Mouse (Mus musculus): ENCODE results near the gene Hmgb1.

Hmgb1 gene

DNA sequence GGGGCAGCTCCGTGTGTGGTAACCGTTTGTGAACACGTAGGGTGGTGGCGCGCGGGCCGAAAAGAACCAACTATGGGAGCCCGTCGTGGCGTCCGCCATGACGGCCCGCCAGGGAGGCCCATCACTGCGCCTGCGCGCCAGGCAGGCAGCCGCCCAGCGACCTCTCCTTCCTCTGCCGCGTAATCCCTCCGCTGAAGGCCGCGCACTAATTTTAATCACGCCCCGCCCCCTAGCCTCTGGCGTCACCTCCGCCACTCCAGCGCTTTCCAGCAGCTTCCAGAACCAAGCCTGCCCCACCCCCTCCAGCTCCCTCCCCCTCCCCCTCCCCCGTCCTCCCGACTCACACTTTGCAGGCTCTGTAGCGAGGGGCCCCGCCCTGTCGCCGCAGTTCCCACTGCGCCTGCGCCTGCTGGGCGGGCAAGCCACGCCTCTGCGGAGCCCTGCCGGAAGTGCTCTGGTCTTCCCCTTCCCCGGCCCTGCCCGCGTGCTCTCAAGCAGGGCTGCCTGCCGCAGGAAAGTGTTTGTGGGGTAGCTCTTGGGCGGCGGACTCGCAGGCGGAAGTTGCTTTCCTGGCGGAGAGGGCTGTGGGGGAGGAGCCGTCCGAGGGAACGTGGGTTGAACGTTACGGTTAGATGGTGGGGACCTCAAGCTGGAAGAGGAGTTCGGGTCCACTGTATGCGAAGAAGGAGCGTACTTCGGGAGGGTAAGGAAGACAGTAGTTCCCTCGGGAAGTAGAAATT, at the start of gene Hmgb1, which contains the start of gene Uspl1:
Gene Hmgb1 (minus strand): TSS at position 386 of the 740 bp plus-strand sequence.
Gene Uspl1 (plus strand): TSS at position 247 of the 740 bp plus-strand sequence.
- DNase-seq: peak; percentile 99

DNA sequence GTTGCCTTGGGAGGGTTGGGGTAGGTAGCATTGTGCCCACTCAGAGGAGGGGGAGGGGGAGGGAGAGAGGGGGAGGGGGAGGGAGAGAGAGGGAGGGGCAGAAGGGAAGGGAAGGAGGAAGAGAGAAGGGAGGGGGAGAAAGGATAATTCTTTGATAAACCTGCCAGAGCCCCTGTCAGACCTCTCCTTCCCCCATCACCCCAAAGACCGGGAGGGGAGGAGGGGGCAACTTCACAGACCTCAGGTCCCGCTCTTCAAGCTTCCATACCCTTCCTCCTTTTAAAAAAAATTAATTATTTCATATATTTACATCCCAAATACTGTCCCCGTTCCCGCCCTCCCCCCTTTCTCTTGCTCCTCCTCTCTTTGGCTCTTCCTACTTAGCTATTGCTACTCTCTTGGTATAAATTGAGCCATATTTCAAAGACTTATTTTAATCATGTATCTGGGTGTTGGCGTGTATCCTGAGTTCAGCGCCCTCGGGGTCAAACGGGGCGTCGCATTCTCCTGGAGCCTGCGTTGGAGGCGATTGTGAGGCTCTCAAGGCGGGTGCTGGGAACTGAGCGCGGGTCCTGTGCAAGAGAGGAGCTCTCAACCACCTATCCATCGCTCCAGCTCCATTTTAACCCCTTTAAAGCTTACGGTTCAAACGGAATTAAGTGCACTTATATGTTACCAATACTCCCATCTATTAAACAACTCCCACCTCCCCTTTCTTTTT, 45.5 kb upstream of the Hmgb1 start:
- DNase-seq: peak; percentile 16

DNA sequence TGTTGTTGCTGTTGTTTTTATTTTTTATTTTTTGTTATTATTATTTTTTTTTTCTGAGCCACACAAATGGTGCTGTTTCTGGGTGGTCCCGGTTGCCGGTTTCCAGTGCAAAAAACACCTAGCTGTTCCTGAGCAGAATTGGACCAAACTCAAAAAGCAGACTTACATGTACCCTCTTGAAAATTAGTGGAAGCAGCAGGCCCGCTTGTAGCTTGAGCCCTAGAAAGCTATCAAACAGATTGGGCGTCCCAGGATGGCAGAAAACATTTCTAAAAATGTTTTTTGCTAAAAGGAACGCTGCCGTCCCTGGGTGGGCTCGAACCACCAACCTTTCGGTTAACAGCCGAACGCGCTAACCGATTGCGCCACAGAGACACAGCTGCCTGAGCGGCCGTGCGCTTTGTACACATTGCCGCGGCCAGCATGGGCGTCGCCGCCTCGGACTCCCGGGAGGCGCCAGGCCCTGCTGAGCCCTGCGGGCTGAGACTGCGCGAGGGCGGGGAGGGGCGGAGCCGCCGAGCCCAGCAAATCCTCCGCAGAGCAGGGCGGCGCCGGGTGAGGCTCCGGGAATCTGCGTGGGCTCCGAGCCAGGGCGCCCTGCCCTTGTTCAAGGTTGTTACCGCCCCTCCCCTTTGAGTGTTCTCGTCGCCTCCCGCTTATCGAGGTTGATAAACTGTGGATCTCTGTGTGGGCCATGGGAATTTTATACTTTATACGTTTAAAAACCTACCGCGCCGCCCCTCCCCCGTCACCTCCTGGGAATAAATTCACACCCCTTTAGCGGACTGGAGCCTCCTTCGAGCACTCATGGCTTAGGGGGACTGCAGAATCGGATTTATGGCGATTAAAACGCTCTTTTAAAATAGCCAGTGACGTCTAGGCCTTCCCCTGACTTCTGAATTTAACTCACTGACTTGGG, 44.7 kb upstream of the Hmgb1 start:
- DNase-seq: peak; percentile 99

DNA sequence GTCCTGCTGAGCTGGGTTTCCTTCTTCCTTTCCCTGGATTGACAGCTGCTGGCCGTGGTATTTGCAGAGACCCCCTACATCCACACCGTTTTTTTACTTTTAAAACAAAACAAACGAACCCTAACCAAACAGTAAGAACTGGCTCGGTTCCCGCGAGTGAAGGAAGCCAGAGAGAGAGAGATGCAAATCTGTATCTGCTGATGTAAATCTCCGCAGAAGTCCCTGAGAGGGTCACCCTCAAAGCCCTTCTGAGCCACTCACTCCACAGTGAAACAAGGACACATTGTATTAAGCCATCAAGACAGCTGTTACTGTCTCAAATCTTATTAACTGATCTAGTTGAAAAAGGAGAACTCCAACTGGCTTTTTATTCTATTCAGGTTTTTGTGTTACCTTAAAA, 40.4 kb upstream of the Hmgb1 start:
- DNase-seq: no peak

DNA sequence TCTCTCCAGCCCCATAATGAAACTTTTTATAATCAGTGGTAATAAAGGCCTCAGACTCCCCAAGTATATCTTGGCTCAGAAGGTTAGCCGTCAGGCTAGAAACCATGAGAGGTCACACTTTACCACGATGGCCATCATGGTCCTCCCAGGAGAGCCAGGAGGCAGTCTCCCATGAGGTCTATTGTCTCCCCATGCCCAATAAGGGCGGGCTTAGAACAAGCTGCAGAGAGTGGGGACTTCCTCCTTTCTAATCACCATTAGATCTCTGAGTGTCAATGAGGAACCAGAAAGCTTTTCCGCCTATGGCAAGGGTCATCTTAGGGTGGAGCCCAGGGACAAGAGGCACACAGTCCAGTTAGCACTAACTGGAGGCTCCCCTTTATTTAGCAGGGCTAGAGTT, 37.1 kb upstream of the Hmgb1 start:
- no peak for DNase-seq

DNA sequence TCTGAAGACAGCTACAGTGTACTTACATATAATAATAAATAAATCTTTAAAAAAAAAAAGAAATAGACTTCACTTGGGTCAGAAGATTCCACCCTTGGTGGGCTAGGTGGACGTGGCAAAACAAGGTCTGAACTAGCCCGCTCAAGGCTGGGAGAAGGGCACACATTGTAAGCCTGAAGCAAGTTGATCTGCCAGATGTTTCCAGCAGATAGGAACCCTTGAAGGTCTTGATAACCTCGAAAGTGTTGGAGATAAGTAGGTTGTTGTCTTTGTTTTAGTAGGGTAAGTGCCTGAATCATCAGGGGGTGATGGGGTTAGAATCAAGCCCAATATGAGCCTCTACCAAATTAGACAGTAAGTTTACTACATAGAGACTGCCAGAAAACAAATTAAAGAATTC, 35.2 kb upstream of the Hmgb1 start:
- DNase-seq: no peak

DNA sequence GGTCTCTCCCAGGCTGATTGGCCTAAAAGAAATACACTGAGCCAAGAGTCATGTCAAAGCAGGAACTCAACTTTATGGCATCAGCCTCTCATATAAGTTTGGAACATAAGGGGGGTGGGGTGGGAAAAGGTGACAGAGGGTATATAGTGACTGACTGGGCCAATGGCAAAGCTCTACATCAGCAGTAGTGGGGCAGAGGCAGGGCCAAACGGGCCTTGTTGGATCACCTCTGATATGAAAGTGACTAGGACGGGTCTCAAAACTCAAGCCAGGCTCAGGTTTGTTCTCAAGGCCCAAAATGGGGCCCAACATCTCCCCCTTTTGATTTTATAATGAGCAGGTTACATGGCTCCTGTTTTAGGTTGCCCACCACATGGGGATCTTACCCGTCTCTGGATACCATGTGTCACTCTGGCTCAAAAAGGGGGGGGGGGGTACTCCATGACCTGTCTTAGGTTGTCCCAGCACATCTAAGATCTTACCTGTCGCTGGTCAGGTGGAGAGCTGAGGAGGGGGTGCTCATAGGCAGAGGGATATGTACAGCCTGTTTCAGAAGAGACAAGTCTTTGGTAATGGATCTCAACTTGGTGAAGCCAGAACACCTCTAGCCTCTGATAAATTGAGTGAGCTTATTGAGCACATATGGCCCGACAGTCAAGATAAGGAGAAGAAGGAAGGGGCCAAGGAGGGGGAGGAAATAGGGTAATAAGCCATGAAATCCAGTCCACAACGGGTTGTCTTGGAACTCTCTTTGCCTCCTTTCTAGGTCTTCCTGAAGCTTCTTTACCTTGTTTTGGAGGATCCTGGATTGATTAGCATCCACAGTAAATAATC, 33.5 kb upstream of the Hmgb1 start:
- DNase-seq: no peak

DNA sequence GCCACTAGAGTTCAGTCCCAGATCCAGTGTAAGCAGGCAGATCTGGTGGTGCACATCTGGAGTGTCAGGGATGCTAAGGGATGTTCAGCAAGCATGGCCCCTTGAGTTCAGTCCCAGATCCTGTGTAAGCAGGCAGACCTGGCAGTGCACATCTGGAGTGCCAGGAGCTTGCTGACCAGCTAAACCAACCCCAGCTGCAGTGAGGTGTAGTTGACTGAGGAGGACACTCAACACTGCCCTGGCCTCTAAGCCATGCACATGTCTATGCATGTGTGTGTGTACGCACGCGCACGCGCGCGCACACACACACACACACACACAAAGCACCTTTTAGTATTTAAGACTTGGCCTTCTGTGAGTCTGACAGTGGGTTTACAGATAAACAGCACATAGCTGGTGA, 31.3 kb upstream of the Hmgb1 start:
- no peak for DNase-seq

DNA sequence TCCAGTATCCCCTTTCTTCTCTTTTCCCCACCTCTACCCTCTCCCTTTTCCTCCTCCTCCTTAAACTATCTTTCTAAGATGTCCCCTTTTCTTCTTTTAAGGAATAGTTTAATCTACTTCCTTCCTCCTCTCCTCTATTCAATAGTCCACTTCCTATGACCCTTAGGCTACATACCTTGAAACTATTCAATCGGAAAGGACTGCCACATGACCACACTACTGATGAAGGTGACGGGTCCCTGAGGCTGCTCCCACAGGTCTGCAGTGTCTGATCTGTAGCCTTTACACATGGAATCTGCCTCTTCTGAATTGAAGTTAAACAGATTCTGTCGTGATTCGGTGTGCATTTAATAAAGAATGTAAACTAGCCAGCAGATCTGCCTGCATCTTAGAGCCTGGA, 28.5 kb upstream of the Hmgb1 start:
- DNase-seq: no peak

DNA sequence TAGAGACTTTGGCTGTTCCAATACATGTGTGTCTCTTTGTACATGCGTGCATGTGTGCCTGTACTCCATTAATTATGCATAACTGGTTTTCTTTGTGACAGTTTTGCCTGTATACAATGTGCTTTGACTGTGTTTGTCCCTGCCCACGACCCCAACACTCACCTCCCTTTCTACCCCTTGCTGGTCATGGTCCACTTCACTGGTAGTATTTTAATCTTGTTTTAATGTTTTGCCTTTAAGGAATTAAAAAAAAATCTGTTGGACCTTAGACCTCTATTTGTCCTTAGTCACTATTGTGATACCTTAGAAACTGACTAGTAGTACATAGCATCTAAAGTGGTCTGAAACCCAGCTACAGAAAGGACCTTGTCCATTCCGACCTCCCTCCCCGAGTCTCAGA, 26.8 kb upstream of the Hmgb1 start:
- no peak for DNase-seq

DNA sequence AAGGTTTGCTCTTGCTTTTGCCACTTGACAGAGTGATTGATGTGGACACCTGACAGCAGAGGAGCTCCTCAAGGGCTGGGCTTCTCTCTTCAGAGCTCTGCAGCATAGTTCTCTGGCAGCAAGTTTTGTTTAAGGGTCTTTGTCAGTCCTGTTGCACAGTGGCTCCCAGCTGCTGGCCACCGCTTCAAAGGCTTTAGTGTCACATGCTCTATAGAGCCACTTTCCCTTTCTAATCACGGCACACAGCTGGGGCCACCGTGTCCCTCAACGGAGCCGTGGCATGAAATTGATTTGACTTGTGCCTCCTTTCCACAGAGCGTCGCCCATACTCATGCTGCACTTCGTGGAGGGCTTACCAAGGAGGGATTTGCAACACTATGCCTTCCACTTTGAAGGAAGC, 25.0 kb upstream of the Hmgb1 start:
- DNase-seq: peak; percentile 37

DNA sequence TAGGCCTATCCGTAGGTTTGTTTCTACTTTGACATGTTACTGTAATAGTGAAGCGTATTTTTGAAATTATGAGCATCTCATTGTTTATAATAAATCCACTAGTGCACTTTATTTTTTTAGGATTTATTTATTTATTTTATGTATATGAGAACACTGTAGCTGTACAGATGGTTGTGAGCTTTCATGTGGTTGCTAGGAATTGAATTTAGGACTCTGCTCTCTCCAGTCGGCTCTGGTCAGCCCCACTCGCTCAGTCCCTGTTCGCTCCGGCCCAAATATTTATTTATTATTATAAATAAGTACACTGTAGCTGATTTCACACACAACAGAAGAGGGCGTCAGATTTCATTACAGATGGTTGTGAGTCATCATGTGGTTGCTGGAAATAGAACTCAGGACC, 24.5 kb upstream of the Hmgb1 start:
- no peak for DNase-seq

DNA sequence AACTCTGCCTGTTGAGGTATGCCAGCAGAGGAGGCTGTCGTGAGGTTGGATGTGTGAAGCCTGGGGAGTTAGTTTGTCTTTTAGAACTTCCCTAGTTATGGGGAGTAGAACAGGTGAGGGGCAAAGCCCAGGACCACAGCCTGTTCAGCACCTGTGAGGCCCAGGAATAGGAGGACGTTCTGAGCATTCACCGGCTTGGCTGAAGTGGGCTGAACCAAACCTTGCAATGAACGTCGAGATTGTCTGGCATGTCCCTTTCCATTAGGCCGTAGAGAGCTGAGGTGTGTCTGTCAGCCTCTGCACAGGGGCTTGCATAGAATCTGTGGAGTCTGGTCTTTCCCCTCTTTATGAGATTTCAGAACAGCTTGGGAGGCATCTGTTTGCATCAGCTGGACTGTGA, 23.4 kb upstream of the Hmgb1 start:
- no peak for DNase-seq

DNA sequence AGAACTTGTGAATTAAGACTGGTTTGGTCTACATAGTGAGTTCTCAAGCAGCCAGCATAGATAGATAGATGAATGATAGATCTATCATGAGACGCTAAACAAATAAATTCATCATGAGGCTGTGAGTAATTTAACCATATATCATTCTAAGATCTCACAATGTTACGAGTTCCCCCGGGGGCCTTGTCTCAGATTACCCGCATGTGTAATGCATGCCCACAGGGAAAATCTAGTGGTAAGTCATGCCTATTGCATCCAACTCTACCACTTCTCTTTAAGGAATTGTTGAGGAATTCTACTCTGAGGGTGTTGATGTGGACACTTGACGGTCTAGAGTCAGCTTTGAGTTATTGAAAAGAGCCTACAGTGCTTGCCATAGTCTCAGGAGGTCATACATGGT, 22.0 kb upstream of the Hmgb1 start:
- no peak for DNase-seq

DNA sequence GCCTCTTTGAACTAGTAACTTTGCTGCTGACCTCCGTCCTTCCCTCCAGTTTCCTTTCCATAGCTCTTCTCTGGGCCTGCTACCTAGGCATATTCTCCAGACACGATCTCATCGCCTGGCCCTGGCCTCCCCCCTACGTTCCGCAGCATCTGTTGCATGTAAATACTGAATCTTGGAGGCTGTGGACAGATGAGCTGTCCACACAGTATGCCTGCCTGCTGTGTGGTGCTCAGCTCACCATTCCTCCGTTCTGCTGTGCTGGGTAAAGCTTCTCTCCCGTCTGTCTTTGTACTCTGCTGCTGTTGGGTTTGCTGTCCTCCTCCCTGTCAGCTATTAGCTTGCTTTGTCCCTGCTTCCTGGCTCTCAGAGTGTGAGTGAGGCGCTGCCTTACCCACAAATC, 21.0 kb upstream of the Hmgb1 start:
- DNase-seq: no peak

DNA sequence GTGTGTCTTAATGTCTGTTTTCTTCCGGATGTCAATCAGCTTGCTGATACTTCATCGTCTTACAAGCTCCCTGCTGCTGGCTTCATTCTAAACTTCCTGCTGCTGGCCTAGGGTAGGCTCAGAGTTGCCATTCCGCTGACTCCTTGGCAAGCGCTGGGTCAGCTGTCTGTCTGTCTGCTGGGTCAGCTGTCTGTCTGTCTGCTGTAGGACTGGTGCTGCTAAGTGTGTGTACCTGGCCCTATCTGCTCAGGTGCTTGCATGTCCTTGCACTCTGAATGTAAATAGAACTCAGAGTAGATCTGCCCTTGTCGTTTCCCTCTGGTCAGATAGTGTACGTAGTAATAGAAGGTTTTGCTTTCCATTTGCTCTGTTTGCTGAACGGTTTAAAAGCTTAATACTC, 20.5 kb upstream of the Hmgb1 start:
- no peak for DNase-seq

DNA sequence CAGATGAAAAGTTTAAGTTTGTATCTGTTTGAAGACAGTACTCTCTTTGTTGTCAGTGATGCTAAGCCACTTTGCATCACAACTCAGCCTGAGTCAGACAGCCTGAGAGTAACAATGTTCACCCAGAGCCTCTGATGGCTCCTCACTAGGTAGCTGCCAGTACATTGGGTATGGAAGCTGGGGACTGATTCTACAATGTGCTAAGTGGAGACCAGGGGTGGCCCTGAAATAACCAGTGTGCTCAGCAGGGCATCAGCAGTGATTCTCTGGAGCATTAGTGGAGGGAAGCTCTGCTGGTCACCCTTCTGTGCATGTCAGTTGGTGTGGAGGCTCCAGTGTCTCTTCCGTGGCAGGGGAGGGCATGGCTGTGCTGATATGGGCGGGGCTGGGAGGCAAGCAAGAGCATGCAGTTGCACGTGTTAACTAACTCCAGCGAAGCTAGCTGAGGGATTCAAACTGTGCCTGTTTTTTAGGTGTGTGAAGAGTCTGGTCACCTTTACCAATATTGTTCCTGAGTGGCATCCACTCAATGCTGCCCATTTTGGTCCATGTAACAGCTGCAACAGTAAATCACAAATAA, 19.6 kb upstream of the Hmgb1 start:
- DNase-seq: no peak

DNA sequence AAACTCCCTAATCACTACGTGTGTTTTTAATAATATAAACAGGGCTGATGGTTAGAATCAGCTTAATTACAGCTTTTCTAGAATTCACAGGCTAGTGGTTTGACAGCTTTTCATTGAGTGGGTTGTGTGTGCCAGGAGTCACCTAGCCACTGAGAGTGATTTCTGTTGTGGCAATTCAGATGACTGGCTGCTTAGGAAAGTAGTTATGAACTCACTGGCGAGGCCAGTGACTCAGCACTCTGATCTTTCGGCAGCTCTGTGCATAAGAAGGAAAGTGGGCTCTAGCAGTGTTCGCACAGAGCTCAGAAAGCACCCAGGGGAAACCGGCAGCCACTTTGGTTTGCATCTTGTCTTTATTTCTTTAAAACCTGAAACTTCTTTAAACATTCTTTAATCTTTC, 18.7 kb upstream of the Hmgb1 start:
- no peak for DNase-seq

DNA sequence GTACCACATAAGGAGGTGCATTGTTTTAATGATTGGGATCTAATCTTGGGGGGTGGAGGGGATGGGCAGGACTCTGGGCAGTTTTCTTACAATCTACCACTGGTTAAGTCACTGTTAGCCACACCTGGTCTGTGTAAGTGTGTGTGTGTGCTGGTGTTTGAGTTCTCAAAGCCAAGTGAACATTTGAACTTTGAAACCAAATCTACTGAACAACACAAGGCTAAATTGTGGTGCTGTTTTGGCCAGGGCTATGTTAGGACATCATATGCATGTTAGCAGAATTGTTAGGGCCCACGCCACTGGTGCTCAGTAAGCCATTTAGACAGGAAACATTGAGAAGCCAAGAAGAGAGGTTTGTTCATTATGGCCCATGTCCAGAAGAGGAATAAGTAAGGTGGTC, 14.5 kb upstream of the Hmgb1 start:
- DNase-seq: no peak

DNA sequence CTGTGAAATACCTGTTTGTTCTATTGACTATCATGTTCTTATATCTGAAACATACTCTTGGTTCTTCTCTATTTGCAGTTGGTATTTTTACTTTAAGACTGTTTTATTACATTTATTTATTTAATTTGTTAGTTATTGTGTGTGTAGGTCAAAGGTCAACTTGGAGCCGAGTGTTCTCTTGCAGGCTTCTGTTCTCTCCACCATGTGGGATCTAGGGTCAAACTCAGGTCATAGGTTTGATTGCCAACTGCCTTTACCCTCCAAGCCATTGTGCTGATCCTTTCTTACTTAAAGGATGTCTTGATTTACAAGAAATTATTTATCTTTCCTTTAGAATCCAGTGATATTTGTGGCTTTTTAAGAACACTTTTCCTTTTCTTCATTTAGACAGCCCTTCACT, 12.3 kb upstream of the Hmgb1 start:
- no peak for DNase-seq

DNA sequence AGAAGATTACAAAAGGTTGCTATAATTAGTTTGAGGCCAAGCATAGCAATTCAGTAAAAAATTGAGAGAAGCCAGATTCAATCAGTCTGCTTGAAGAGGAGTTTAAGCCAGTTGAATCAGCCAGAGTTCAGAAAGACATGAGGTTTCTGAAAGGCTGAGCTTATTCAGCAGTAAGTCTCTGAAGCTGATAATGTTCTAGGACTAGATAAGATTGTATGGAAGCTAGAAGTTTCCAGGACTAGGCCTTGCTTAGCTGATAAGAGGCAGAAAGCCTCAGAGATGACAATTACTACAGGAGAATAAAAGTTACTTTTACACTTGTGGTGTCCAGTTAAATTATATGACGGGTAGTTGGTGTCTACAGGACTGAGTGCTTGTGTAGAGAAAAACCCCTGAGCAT, 5.9 kb upstream of the Hmgb1 start:
- no peak for DNase-seq

DNA sequence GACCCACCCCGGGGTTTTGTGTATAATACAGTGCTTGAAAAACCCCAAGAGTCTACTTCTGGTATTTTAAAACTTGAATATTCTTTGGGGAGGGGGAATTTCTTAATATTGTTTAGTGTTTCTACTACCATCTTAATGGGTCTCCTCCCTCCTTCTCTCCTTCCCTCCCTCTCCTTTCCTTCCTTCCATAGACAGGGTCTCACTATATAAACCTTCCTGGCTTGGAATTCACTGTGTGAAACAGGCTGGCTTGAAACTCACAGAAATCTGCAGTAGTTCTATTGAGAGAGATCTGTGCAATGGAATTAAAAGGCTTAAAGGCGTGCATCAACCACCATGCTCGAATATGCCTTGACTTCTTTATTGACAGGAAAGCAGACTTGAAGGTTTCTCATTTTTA, 1.5 kb upstream of the Hmgb1 start:
- no peak for DNase-seq
